Mouse (Mus musculus): ENCODE data around the gene Irx6. TPM values are rescaled to one million over a fixed set of nuclear protein-coding genes. Genes with fewer than 3 reads are reported as not detected.

The Irx6 gene
- polyA plus RNA-seq, 1 experiment from 2014 or later: 0.67 TPM

DNA sequence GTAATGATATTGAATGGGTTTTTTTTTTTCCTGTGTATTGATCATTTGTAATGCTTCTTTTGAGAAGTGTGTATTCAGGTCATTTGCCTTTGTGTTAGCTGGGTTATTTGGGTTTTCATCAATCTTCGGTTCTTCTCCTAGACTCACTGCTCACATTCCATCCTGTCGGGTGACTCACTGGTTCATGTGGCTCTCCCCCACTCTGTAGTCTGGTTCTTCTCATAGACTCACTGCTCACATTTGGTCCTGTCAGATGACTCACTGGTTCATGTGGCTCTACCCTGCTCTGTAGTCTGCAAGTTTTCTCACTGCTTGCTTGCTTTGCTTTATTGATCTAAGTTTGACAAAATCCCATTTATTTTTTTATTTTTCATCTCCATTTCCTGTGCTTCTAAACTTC lies 32.2 kb downstream of the Irx6 start:
- no peak for ATAC-seq (ENCODE audit: insufficient number of reproducible peaks, low FRiP score, low TSS enrichment, low read depth)
- 61% methylated on average over 2 of the region's 2 CpGs for WGBS
- no peak for DNase-seq (ENCODE audit: low spot score)
- H3K36me3 ChIP-seq (ENCODE audit: control insufficient read depth, insufficient read depth, low read length): no peaks in the 10 kb centered on the region
- H3K4me2 ChIP-seq (ENCODE audit: low read depth, severe bottlenecking): no peak overlapping the region
- no peak overlapping the region for H3K9ac ChIP-seq (ENCODE audit: low read length)
- no peaks in the 10 kb centered on the region for H3K4me1 ChIP-seq (ENCODE audit: control insufficient read depth, insufficient read depth, low read length)
- H3K4me3 ChIP-seq (ENCODE audit: low read depth, low read length): no peak overlapping the region
- no peaks in the 10 kb centered on the region for H3K27me3 ChIP-seq (ENCODE audit: control insufficient read depth, insufficient read depth, low read length)
- no peaks in the 10 kb centered on the region for H3K9me3 ChIP-seq (ENCODE audit: control insufficient read depth, low read length)
- H3K27ac ChIP-seq (replicated peaks; ENCODE audit: low read depth, low read length): no peak overlapping the region

DNA sequence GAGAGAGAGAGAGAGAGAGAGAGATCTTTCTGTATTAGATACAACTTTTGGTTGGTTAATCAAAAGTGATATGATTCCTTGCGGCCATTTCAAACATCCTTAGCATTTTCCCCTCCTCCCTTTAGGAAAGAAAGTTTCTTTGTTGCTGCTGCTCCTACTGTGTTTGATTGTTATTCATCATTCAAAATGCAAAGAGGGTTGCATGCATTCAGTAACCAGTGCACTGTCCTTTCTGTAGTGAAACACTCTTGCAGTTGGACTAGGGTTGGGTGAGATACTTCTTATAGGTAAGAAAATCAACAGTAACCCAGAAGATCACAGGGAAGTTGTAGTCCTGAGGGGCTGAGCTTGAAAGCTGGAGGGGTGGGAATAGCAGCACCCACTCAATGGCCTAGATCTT lies 39.2 kb downstream of the Irx6 start:
- H3K27me3 ChIP-seq (ENCODE audit: control insufficient read depth, insufficient read depth, low read length): no peaks in the 10 kb centered on the region
- 92% methylated on average over 1 of the region's 1 CpGs for WGBS
- no peak overlapping the region for H3K4me3 ChIP-seq (ENCODE audit: low read depth, low read length)
- H3K36me3 ChIP-seq (ENCODE audit: control insufficient read depth, insufficient read depth, low read length): no peaks in the 10 kb centered on the region
- H3K27ac ChIP-seq (replicated peaks; ENCODE audit: low read depth, low read length): no peak overlapping the region
- H3K9ac ChIP-seq (ENCODE audit: low read length): no peak overlapping the region
- H3K4me2 ChIP-seq (ENCODE audit: low read depth, severe bottlenecking): no peak overlapping the region
- H3K9me3 ChIP-seq (ENCODE audit: control insufficient read depth, low read length): no peaks in the 10 kb centered on the region; the same call in 1 of the 2 replicates
- no peaks in the 10 kb centered on the region for H3K4me1 ChIP-seq (ENCODE audit: control insufficient read depth, insufficient read depth, low read length)
- DNase-seq (ENCODE audit: low spot score) (no peak), ATAC-seq (ENCODE audit: insufficient number of reproducible peaks, low FRiP score, low TSS enrichment, low read depth) (no peak)

DNA sequence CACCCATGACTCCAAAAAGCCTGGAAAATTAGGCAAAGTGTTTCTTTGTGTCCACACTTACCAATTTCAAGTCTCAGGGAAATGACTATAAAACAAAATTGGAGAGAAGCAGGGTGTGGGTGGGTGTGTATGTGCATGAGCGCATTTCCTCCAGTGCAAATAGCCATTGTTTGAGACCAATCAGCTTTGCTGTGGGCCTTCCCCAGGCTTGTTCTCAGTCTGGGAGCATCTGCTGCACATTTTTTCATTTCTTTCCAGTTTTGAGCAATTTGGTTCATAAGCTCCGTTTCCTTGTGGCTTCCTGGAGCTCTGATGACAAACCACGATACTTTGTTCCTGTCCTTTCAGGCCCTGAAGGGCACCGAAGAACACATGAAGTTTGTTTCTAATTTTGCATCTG lies 43.3 kb downstream of the Irx6 start:
- ATAC-seq (ENCODE audit: insufficient number of reproducible peaks, low FRiP score, low TSS enrichment, low read depth): no peak
- no peak overlapping the region for H3K4me3 ChIP-seq (ENCODE audit: low read depth, low read length)
- 85% methylated on average over 4 of the region's 4 CpGs for WGBS
- H3K9me3 ChIP-seq (ENCODE audit: control insufficient read depth, low read length): no peaks in the 10 kb centered on the region; the same call in 1 of the 2 replicates
- H3K27ac ChIP-seq (replicated peaks; ENCODE audit: low read depth, low read length): no peak overlapping the region
- H3K27me3 ChIP-seq (ENCODE audit: control insufficient read depth, insufficient read depth, low read length): no peaks in the 10 kb centered on the region
- no peak for DNase-seq (ENCODE audit: low spot score)
- H3K9ac ChIP-seq (ENCODE audit: low read length): no peak overlapping the region
- no peaks in the 10 kb centered on the region for H3K36me3 ChIP-seq (ENCODE audit: control insufficient read depth, insufficient read depth, low read length)
- H3K4me2 ChIP-seq (ENCODE audit: low read depth, severe bottlenecking): no peak overlapping the region
- H3K4me1 ChIP-seq (ENCODE audit: control insufficient read depth, insufficient read depth, low read length): no peaks in the 10 kb centered on the region

GRCm38 (mm10) chr8:92718057-92718456 lies 44.0 kb downstream of the Irx6 start:
- H3K9me3 ChIP-seq (ENCODE audit: control insufficient read depth, low read length): no peaks in the 10 kb centered on the region
- no peaks in the 10 kb centered on the region for H3K27me3 ChIP-seq (ENCODE audit: control insufficient read depth, insufficient read depth, low read length)
- H3K4me1 ChIP-seq (ENCODE audit: control insufficient read depth, insufficient read depth, low read length): no peaks in the 10 kb centered on the region
- no peak overlapping the region for H3K4me2 ChIP-seq (ENCODE audit: low read depth, severe bottlenecking)
- ATAC-seq (ENCODE audit: insufficient number of reproducible peaks, low FRiP score, low TSS enrichment, low read depth) (no peak), DNase-seq (ENCODE audit: low spot score) (no peak)
- WGBS: 91% methylated on average over 5 of the region's 5 CpGs
- no peak overlapping the region for H3K9ac ChIP-seq (ENCODE audit: low read length)
- H3K27ac ChIP-seq (replicated peaks; ENCODE audit: low read depth, low read length): no peak overlapping the region
- no peak overlapping the region for H3K4me3 ChIP-seq (ENCODE audit: low read depth, low read length)
- no peaks in the 10 kb centered on the region for H3K36me3 ChIP-seq (ENCODE audit: control insufficient read depth, insufficient read depth, low read length)

- H3K4me2 ChIP-seq (ENCODE audit: low read depth, severe bottlenecking): no peak overlapping the region
- H3K27me3 ChIP-seq (ENCODE audit: control insufficient read depth, insufficient read depth, low read length): no peaks in the 10 kb centered on the region
- DNase-seq (ENCODE audit: low spot score) (peak; percentile 72), ATAC-seq (ENCODE audit: insufficient number of reproducible peaks, low FRiP score, low TSS enrichment, low read depth) (no peak)
- H3K4me3 ChIP-seq (ENCODE audit: low read depth, low read length): no peak overlapping the region
- no peak overlapping the region for H3K9ac ChIP-seq (ENCODE audit: low read length)
- H3K9me3 ChIP-seq (ENCODE audit: control insufficient read depth, low read length): no peaks in the 10 kb centered on the region
- no peak overlapping the region for H3K27ac ChIP-seq (replicated peaks; ENCODE audit: low read depth, low read length)
- no peaks in the 10 kb centered on the region for H3K36me3 ChIP-seq (ENCODE audit: control insufficient read depth, insufficient read depth, low read length)
- WGBS: 40% methylated on average over 12 of the region's 12 CpGs
- H3K4me1 ChIP-seq (ENCODE audit: control insufficient read depth, insufficient read depth, low read length): no peaks in the 10 kb centered on the region; the same call in 1 of the 2 replicates
Measured at GRCm38 (mm10) chr8:92721266-92721935, 47.3 kb downstream of the Irx6 start.

DNA sequence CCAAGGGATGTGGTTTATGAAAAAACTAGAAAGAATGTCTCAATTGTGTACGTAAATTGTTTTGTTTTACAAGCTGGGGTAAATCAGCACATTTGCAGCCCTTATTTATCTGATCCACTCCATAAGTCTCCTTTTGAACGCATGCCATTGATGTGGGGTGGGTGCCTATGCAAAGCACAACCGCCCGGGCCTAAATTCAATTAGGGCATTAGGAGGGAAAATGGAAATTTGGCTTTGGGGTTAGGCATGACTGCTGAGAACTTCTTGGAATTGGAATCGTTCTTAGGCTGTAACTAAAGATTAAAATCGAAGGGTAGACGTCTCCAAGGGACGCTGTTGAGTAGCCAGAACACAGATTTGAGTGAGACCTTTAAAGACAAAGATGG lies 47.8 kb downstream of the Irx6 start:
- DNase-seq (ENCODE audit: low spot score) (no peak), ATAC-seq (ENCODE audit: insufficient number of reproducible peaks, low FRiP score, low TSS enrichment, low read depth) (no peak)
- Histone ChIP-seq H3K4me2 (ENCODE audit: low read depth, severe bottlenecking) (no peak overlapping the region), H3K27ac (replicated peaks; ENCODE audit: low read depth, low read length) (no peak overlapping the region), H3K36me3 (ENCODE audit: control insufficient read depth, insufficient read depth, low read length) (no peaks in the 10 kb centered on the region), H3K4me3 (ENCODE audit: low read depth, low read length) (no peak overlapping the region), H3K9ac (ENCODE audit: low read length) (no peak overlapping the region), H3K9me3 (ENCODE audit: control insufficient read depth, low read length) (no peaks in the 10 kb centered on the region), H3K4me1 (ENCODE audit: control insufficient read depth, insufficient read depth, low read length) (no peaks in the 10 kb centered on the region; the same call in 1 of the 2 replicates), H3K27me3 (ENCODE audit: control insufficient read depth, insufficient read depth, low read length) (no peaks in the 10 kb centered on the region)
- WGBS: 85% methylated on average over 8 of the region's 8 CpGs

- Histone ChIP-seq H3K4me1 (ENCODE audit: control insufficient read depth, insufficient read depth, low read length) (no peaks in the 10 kb centered on the region; the same call in 1 of the 2 replicates), H3K27me3 (ENCODE audit: control insufficient read depth, insufficient read depth, low read length) (no peaks in the 10 kb centered on the region), H3K4me2 (ENCODE audit: low read depth, severe bottlenecking) (no peak overlapping the region), H3K9me3 (ENCODE audit: control insufficient read depth, low read length) (no peaks in the 10 kb centered on the region), H3K9ac (ENCODE audit: low read length) (no peak overlapping the region), H3K27ac (replicated peaks; ENCODE audit: low read depth, low read length) (no peak overlapping the region), H3K36me3 (ENCODE audit: control insufficient read depth, insufficient read depth, low read length) (no peaks in the 10 kb centered on the region), H3K4me3 (ENCODE audit: low read depth, low read length) (no peak overlapping the region)
- DNase-seq (ENCODE audit: low spot score): no peak
- 69% methylated on average over 6 of the region's 6 CpGs for WGBS
- ATAC-seq (ENCODE audit: insufficient number of reproducible peaks, low FRiP score, low TSS enrichment, low read depth): no peak
Measured at GRCm38 (mm10) chr8:92723320-92723719, 49.2 kb downstream of the Irx6 start.

DNA sequence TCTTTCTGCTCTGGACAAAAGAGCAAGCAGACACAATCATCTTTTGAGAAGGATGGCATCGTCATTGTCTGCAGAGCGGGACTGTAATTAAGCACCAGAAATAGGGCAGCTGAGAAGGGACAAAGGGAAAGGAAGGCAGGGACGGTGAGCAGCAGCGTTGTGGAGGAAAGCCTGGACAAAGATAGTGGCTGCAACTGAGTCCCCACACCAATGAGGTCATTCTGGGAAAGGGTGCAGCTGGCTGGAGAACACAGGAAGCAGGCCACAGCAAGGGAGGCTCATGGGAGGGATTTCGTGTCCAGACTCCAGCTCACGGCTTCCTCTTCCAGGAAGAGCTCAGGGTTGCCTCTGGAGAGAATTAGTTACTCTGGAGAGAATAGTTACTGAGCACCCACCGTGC lies 49.9 kb downstream of the Irx6 start:
- Histone ChIP-seq H3K27ac (replicated peaks; ENCODE audit: low read depth, low read length) (no peak overlapping the region), H3K9me3 (ENCODE audit: control insufficient read depth, low read length) (no peaks in the 10 kb centered on the region), H3K27me3 (ENCODE audit: control insufficient read depth, insufficient read depth, low read length) (no peaks in the 10 kb centered on the region), H3K9ac (ENCODE audit: low read length) (no peak overlapping the region), H3K4me1 (ENCODE audit: control insufficient read depth, insufficient read depth, low read length) (no peaks in the 10 kb centered on the region; the same call in 1 of the 2 replicates), H3K4me2 (ENCODE audit: low read depth, severe bottlenecking) (no peak overlapping the region), H3K36me3 (ENCODE audit: control insufficient read depth, insufficient read depth, low read length) (no peaks in the 10 kb centered on the region), H3K4me3 (ENCODE audit: low read depth, low read length) (no peak overlapping the region)
- 69% methylated on average over 7 of the region's 7 CpGs for WGBS
- DNase-seq (ENCODE audit: low spot score): no peak
- no peak for ATAC-seq (ENCODE audit: insufficient number of reproducible peaks, low FRiP score, low TSS enrichment, low read depth)

GRCm38 (mm10) chr8:92724359-92724758 lies 50.3 kb downstream of the Irx6 start:
- Histone ChIP-seq H3K9me3 (ENCODE audit: control insufficient read depth, low read length) (no peaks in the 10 kb centered on the region), H3K27ac (replicated peaks; ENCODE audit: low read depth, low read length) (no peak overlapping the region), H3K27me3 (ENCODE audit: control insufficient read depth, insufficient read depth, low read length) (no peaks in the 10 kb centered on the region), H3K36me3 (ENCODE audit: control insufficient read depth, insufficient read depth, low read length) (no peaks in the 10 kb centered on the region), H3K4me3 (ENCODE audit: low read depth, low read length) (no peak overlapping the region), H3K9ac (ENCODE audit: low read length) (no peak overlapping the region), H3K4me2 (ENCODE audit: low read depth, severe bottlenecking) (no peak overlapping the region), H3K4me1 (ENCODE audit: control insufficient read depth, insufficient read depth, low read length) (no peaks in the 10 kb centered on the region; the same call in 1 of the 2 replicates)
- ATAC-seq (ENCODE audit: insufficient number of reproducible peaks, low FRiP score, low TSS enrichment, low read depth): no peak
- WGBS: 78% methylated on average over 8 of the region's 8 CpGs
- DNase-seq (ENCODE audit: low spot score): no peak
